Mouse (Mus musculus) thymus, adult 2 months (tissue): Measurements from ENCODE around the gene Dync1i1. TPM values are rescaled to one million over a fixed set of nuclear protein-coding genes. Genes with fewer than 3 reads are reported as not detected.

ENCODE experiments used
- DNase-seq: peaks from one replicate; pipeline ENCODE4 v3.0.0; 2021
- H3K27ac ChIP-seq: fragments of 200-500 bp; 2 replicates; pipeline ENCODE4 v1.5.1; 2012; ENCODE audit warnings: low read length, control low read depth; ENCODE audit not compliant: control insufficient read depth, insufficient read depth
- H3K27me3 ChIP-seq: fragments of 200-500 bp; 2 replicates; pipeline ENCODE4 v1.6.1; 2012; ENCODE audit warnings: mild to moderate bottlenecking, low read length, moderate library complexity, mixed read lengths; ENCODE audit not compliant: control insufficient read depth, insufficient read depth
- H3K36me3 ChIP-seq: fragments of 200-500 bp; 2 replicates; pipeline ENCODE4 v1.6.1; 2012; ENCODE audit warnings: mild to moderate bottlenecking, low read length, moderate library complexity; ENCODE audit not compliant: control insufficient read depth, insufficient read depth
- H3K4me1 ChIP-seq: fragments of 200-500 bp; replicated peaks from 2 replicates; pipeline ENCODE4 v1.6.1; 2012; ENCODE audit warnings: low read length; ENCODE audit not compliant: control insufficient read depth, insufficient read depth
- H3K4me3 ChIP-seq: fragments of 200-500 bp; 2 replicates; pipeline ENCODE4 v1.5.1; 2012; ENCODE audit warnings: mild to moderate bottlenecking, low read length, control low read depth, moderate library complexity; ENCODE audit not compliant: control insufficient read depth, insufficient read depth
- CTCF ChIP-seq: fragments of 200-500 bp; IDR thresholded peaks from 2 replicates; pipeline ENCODE4 v1.5.1; 2012; ENCODE audit warnings: mild to moderate bottlenecking, control low read depth, low read length, moderate library complexity, borderline replicate concordance; ENCODE audit not compliant: control insufficient read depth, poor library complexity, insufficient read depth; ENCODE audit errors: extremely low read depth
- POLR2A ChIP-seq: fragments of 200-500 bp; IDR thresholded peaks from 2 replicates; pipeline ENCODE4 v1.6.1; 2012; ENCODE audit warnings: mild to moderate bottlenecking, low read length, control low read depth, moderate library complexity; ENCODE audit not compliant: control insufficient read depth, poor library complexity, insufficient read depth; ENCODE audit errors: extremely low read depth
- WGBS: fragments of 180-500 bp; shearing (Covaris S2); methylation state at CpG from one replicate; pipeline ENCODE4 v1.1.7; 2018; 5-methylcytosine and 5-hydroxymethylcytosine counted together
- polyA plus RNA-seq: library from polyadenylated mRNA; depleted of rRNA; stranded (reverse); fragments of >200 nt; gene quantifications from 2 replicates; pipeline ENCODE4 v1.2.3, GENCODE M21; 2012

The Dync1i1 gene
- polyA plus RNA-seq, 1 experiment = 10.1 TPM

GRCm38 (mm10) chr6:5842466-5842865, 117.0 kb downstream of the Dync1i1 start:
- Histone ChIP-seq H3K27ac (no peak overlapping the region), H3K27me3 (no peaks in the 10 kb centered on the region), H3K4me3 (no peak overlapping the region), H3K36me3 (no peaks in the 10 kb centered on the region), H3K4me1 (no peaks in the 10 kb centered on the region)
- DNase-seq = no peak
- 89% methylated on average over 5 of the region's 5 CpGs for WGBS
- TF ChIP-seq POLR2A (no peak), CTCF (no peak)

- H3K27me3 ChIP-seq = no peaks in the 10 kb centered on the region
- TF ChIP-seq CTCF = no peak
- H3K4me3 ChIP-seq = no peak overlapping the region
- no peaks in the 10 kb centered on the region for H3K36me3 ChIP-seq
- no peak for DNase-seq
- 97% methylated on average over 5 of the region's 5 CpGs for WGBS
- no peaks in the 10 kb centered on the region for H3K4me1 ChIP-seq
- H3K27ac ChIP-seq = no peak overlapping the region
Observed at GRCm38 (mm10) chr6:5846154-5846553, 120.7 kb downstream of the Dync1i1 start.

GRCm38 (mm10) chr6:5854048-5854836, 128.8 kb downstream of the Dync1i1 start:
- H3K4me1 ChIP-seq = no peaks in the 10 kb centered on the region
- no peak for TF ChIP-seq CTCF
- no peak for TF ChIP-seq POLR2A
- no peaks in the 10 kb centered on the region for H3K27me3 ChIP-seq
- DNase-seq = no peak
- H3K36me3 ChIP-seq = no peaks in the 10 kb centered on the region
- WGBS = 87% methylated on average over 12 of the region's 12 CpGs
- no peak overlapping the region for H3K4me3 ChIP-seq
- H3K27ac ChIP-seq = no peak overlapping the region

GRCm38 (mm10) chr6:5855526-5855925, 130.1 kb downstream of the Dync1i1 start:
- 83% methylated on average over 6 of the region's 6 CpGs for WGBS
- no peak overlapping the region for H3K4me3 ChIP-seq
- DNase-seq = no peak
- H3K27me3 ChIP-seq = no peaks in the 10 kb centered on the region
- no peak for TF ChIP-seq CTCF
- TF ChIP-seq POLR2A = no peak
- no peak overlapping the region for H3K27ac ChIP-seq
- no peaks in the 10 kb centered on the region for H3K4me1 ChIP-seq
- no peaks in the 10 kb centered on the region for H3K36me3 ChIP-seq

- 16% methylated on average over 12 of the region's 12 CpGs for WGBS
- Histone ChIP-seq H3K27ac (no peak overlapping the region), H3K36me3 (no peaks in the 10 kb centered on the region), H3K27me3 (no peaks in the 10 kb centered on the region), H3K4me3 (no peak overlapping the region), H3K4me1 (no peaks in the 10 kb centered on the region)
- TF ChIP-seq POLR2A (no peak), CTCF (no peak)
- DNase-seq = no peak
Observed at GRCm38 (mm10) chr6:5858371-5858770, 132.9 kb downstream of the Dync1i1 start.

GRCm38 (mm10) chr6:5858901-5859598, 133.6 kb downstream of the Dync1i1 start:
- H3K27ac ChIP-seq = no peak overlapping the region
- H3K27me3 ChIP-seq = no peaks in the 10 kb centered on the region
- no peak for DNase-seq
- 79% methylated on average over 20 of the region's 20 CpGs for WGBS
- H3K4me3 ChIP-seq = no peak overlapping the region
- no peaks in the 10 kb centered on the region for H3K36me3 ChIP-seq
- no peaks in the 10 kb centered on the region for H3K4me1 ChIP-seq
- TF ChIP-seq POLR2A (no peak), CTCF (no peak)

- Histone ChIP-seq H3K27ac (no peak overlapping the region), H3K4me1 (no peaks in the 10 kb centered on the region), H3K36me3 (no peaks in the 10 kb centered on the region), H3K4me3 (no peak overlapping the region), H3K27me3 (no peaks in the 10 kb centered on the region)
- no peak for DNase-seq
- no peak for TF ChIP-seq CTCF
- 79% methylated on average over 8 of the region's 8 CpGs for WGBS
Observed at GRCm38 (mm10) chr6:5859630-5860029, 134.2 kb downstream of the Dync1i1 start.
